ENCODE assay signal across 9 mouse cellular contexts in genomic region chr3:152981988-152982387, GRCm38 (mm10). TPM values are rescaled to one million over a fixed set of nuclear protein-coding genes. Genes with fewer than 3 reads are reported as not detected.
DNase-seq lines count a peak whose midpoint lies in the region; ATAC-seq and TF ChIP-seq lines count a peak whose summit lies in the region.
"Had no signal": no experiment of that assay in that cellular context is flagged by ENCODE, and none has a peak within 500 bp of the region (broad histone marks: within the 10 kb centered on the region; RNA-seq: fewer than 3 reads in every experiment).

Gene St6galnac5 (minus strand): TSS chr3:152982246.

- H3K27ac ChIP-seq in heart, embryonic 15.5 days: no peak within 1 kb of the TSS
- H3K27ac ChIP-seq in forebrain, postnatal 0 days (ENCODE audit: low read depth, low read length): peak within 1 kb of the TSS; percentile 60
- peak within 1 kb of the TSS; percentile 74 for H3K27ac ChIP-seq in midbrain, embryonic 15.5 days

- no peaks in the 10 kb centered on the region for H3K36me3 ChIP-seq in heart, embryonic 15.5 days
- no peaks in the 10 kb centered on the region for H3K36me3 ChIP-seq in forebrain, postnatal 0 days (ENCODE audit: insufficient read depth)
- H3K36me3 ChIP-seq in midbrain, embryonic 15.5 days (replicated peaks): no peaks in the 10 kb centered on the region

- no peak for ATAC-seq in heart, embryonic 15.5 days (replicated peaks; ENCODE audit: insufficient number of reproducible peaks, insufficient read depth, low FRiP score, low read depth)
- peak; percentile 60 for ATAC-seq in forebrain, postnatal 0 days
- ATAC-seq in midbrain, embryonic 15.5 days (replicated peaks): peak; percentile 73
- no peak for ATAC-seq in megakaryocyte-erythroid progenitor cell, adult 5-6 weeks (replicated peaks; ENCODE audit: low FRiP score, low TSS enrichment, poor library complexity, severe bottlenecking)

- no peak for DNase-seq in heart, adult 8-10 months (ENCODE audit: low spot score)
- peak; percentile 41 for DNase-seq in R1 (ENCODE audit: low read depth, low spot score)
- DNase-seq in forebrain, postnatal 0 days: peak; percentile 76
- peak; percentile 25 for DNase-seq in left cerebral cortex, adult 11 months (ENCODE audit: low spot score)
- DNase-seq in urinary bladder, postnatal 36 days (ENCODE audit: low spot score in 2 of 2): no peak

- H3K4me2 ChIP-seq in heart, embryonic 15.5 days: peak within 1 kb of the TSS; percentile 78
- H3K4me2 ChIP-seq in forebrain, postnatal 0 days (ENCODE audit: low read depth): peak within 1 kb of the TSS; percentile 79
- H3K4me2 ChIP-seq in midbrain, embryonic 15.5 days: peak within 1 kb of the TSS; percentile 79

- peaks cover 17% of the 10 kb centered on the region for H3K4me1 ChIP-seq in heart, embryonic 15.5 days (replicated peaks)
- peaks cover 6% of the 10 kb centered on the region for H3K4me1 ChIP-seq in forebrain, postnatal 0 days (ENCODE audit: insufficient read depth)
- H3K4me1 ChIP-seq in midbrain, embryonic 15.5 days: peaks cover 23% of the 10 kb centered on the region

- peak within 1 kb of the TSS; percentile 39 for H3K4me3 ChIP-seq in heart, embryonic 15.5 days
- peak within 1 kb of the TSS; percentile 63 for H3K4me3 ChIP-seq in forebrain, postnatal 0 days (ENCODE audit: low read depth, low read length)
- H3K4me3 ChIP-seq in midbrain, embryonic 15.5 days: peak within 1 kb of the TSS; percentile 61

- WGBS in heart, embryonic 15.5 days: 0% methylated on average over 17 of the region's 17 CpGs
- under 1% methylated on average over 17 of the region's 17 CpGs for whole genome bisulfite sequencing in forebrain, postnatal 0 days
- under 1% methylated on average over 17 of the region's 17 CpGs for WGBS in midbrain, embryonic 15.5 days

- no peak within 1 kb of the TSS; the same call in 1 of the 2 replicates for H3K9ac ChIP-seq in heart, embryonic 15.5 days
- peak within 1 kb of the TSS; percentile 65 for H3K9ac ChIP-seq in forebrain, postnatal 0 days
- peak within 1 kb of the TSS; percentile 59 for H3K9ac ChIP-seq in midbrain, embryonic 15.5 days

- TF ChIP-seq CTCF in forebrain, postnatal 0 days (IDR thresholded peaks at IDR 0.05; ENCODE audit: low read depth): peak; percentile 64

- no peaks in the 10 kb centered on the region for H3K9me3 ChIP-seq in heart, embryonic 15.5 days (replicated peaks)
- no peaks in the 10 kb centered on the region for H3K9me3 ChIP-seq in forebrain, postnatal 0 days (ENCODE audit: low read length)
- H3K9me3 ChIP-seq in midbrain, embryonic 15.5 days: no peaks in the 10 kb centered on the region

- peaks cover 46% of the 10 kb centered on the region for H3K27me3 ChIP-seq in heart, embryonic 15.5 days
- H3K27me3 ChIP-seq in forebrain, postnatal 0 days (ENCODE audit: insufficient read depth, low read length): no peaks in the 10 kb centered on the region
- no peaks in the 10 kb centered on the region for H3K27me3 ChIP-seq in midbrain, embryonic 15.5 days (replicated peaks)

RNA-seq across cellular contexts. Expression of gene St6galnac5, which starts in this region (rescaled TPM):
- polyA plus RNA-seq in heart, embryonic 15.5 days (2015; fragmentation: Nextera tagmentation; extraction: Ambion mirVana): 0.09 and 0.49 TPM in 2 replicates
- total RNA-seq in heart, adult 8-10 months (2022): under 1 TPM in 1 of 4 experiments, not detected in 3; 0.19 TPM
- 23.9 and 26.8 TPM in 2 replicates for total RNA-seq in forebrain, postnatal 0 days (2014; rRNA removed)
- 23.4 and 38.3 TPM in 2 replicates for polyA plus RNA-seq in forebrain, postnatal 0 days (2015; fragmentation: Nextera tagmentation; extraction: Ambion mirVana)
- polyA plus RNA-seq in midbrain, embryonic 15.5 days (2015; fragmentation: Nextera tagmentation; extraction: Ambion mirVana): 26.7 and 27.8 TPM in 2 replicates
- total RNA-seq in megakaryocyte-erythroid progenitor cell, adult 5-6 weeks (2014; fragmentation: Nextera tagmentation): not detected in 2 replicates
- total RNA-seq in megakaryocyte-erythroid progenitor cell, adult 5-6 weeks (2017): 0.23 TPM in 1 of 2 replicates, not detected in the other
- total RNA-seq: liver, adult 2 months had no signal
- polyA plus RNA-seq: liver, adult 2 months had no signal

Comparison
In these comparisons a context has a peak if more than half of its experiments do, and no peak if none do; other contexts are left out.
1. RNA of gene St6galnac5 (total RNA-seq): 23.9 to 26.8 TPM in forebrain, postnatal 0 days; 0.19 TPM in heart, adult 8-10 months and 0.23 TPM in megakaryocyte-erythroid progenitor cell, adult 5-6 weeks; every median in the first group is over 10 times any median in the second.
2. RNA of gene St6galnac5 (polyA plus RNA-seq): 23.4 to 38.3 TPM in forebrain, postnatal 0 days and 26.7 to 27.8 TPM in midbrain, embryonic 15.5 days; 0.09 to 0.49 TPM in heart, embryonic 15.5 days; every median in the first group is over 10 times any median in the second.
3. ATAC-seq: peak in forebrain, postnatal 0 days (single experiment) and midbrain, embryonic 15.5 days (single experiment); none in heart, embryonic 15.5 days (single experiment) and megakaryocyte-erythroid progenitor cell, adult 5-6 weeks (single experiment).
4. DNase-seq: peak in R1 (single experiment), forebrain, postnatal 0 days (single experiment) and left cerebral cortex, adult 11 months (single experiment); none in heart, adult 8-10 months (single experiment) and urinary bladder, postnatal 36 days (0 of 2).
5. Peak in every context shown above with its lines, with median percentiles within 50 percentile points of each other: H3K4me2 ChIP-seq and H3K4me3 ChIP-seq.